Mouse (Mus musculus) hindbrain, embryonic 13.5 days (tissue): ENCODE measurements around the gene Afap1l2. TPM values are rescaled to one million over a fixed set of nuclear protein-coding genes. Genes with fewer than 3 reads are reported as not detected.

ENCODE experiments used
- ATAC-seq: fragments of 200-750 bp; cut with Nextera tagmentation; 2 replicates; pipeline ENCODE4 v1.8.0; 2017; ENCODE audit warnings: moderate TSS enrichment; ENCODE audit not compliant: low FRiP score
- H3K27ac ChIP-seq: fragments of 300-500 bp; sonication (generic); 2 replicates; pipeline ENCODE4 v1.5.1; 2015; ENCODE audit warnings: inconsistent platforms, mild to moderate bottlenecking, moderate library complexity
- H3K27me3 ChIP-seq: fragments of 300-500 bp; sonication (generic); 2 replicates; pipeline ENCODE4 v1.6.1; 2015; ENCODE audit warnings: mild to moderate bottlenecking, inconsistent platforms
- H3K36me3 ChIP-seq: fragments of 300-500 bp; sonication (generic); 2 replicates; pipeline ENCODE4 v1.6.1; 2015; ENCODE audit warnings: mild to moderate bottlenecking, inconsistent platforms
- H3K4me1 ChIP-seq: fragments of 300-500 bp; sonication (generic); replicated peaks from 2 replicates; pipeline ENCODE4 v1.6.1; 2015; ENCODE audit warnings: inconsistent platforms
- H3K4me2 ChIP-seq: fragments of 300-500 bp; sonication (generic); 2 replicates; pipeline ENCODE4 v1.6.1; 2015; ENCODE audit warnings: inconsistent platforms, mild to moderate bottlenecking, moderate library complexity
- H3K4me3 ChIP-seq: fragments of 300-500 bp; sonication (generic); 2 replicates; pipeline ENCODE4 v1.5.1; 2015; ENCODE audit warnings: mild to moderate bottlenecking, inconsistent platforms
- H3K9ac ChIP-seq: fragments of 300-500 bp; sonication (generic); 2 replicates; pipeline ENCODE4 v1.6.1; 2015; ENCODE audit warnings: mild to moderate bottlenecking, inconsistent platforms
- H3K9me3 ChIP-seq: fragments of 300-500 bp; sonication (generic); 2 replicates; pipeline ENCODE4 v1.6.1; 2016; ENCODE audit warnings: inconsistent platforms
- WGBS: fragments of 180-500 bp; shearing (Covaris S2); methylation state at CpG from one replicate; pipeline ENCODE4 v1.1.7; 2015; 5-methylcytosine and 5-hydroxymethylcytosine counted together
- polyA plus RNA-seq: library from polyadenylated mRNA; unstranded; fragments of >200 nt; fragmentation: Nextera tagmentation; extraction: Ambion mirVana; gene quantifications from 2 replicates; pipeline ENCODE4 v1.2.1, GENCODE M21; 2015

Gene Afap1l2
- polyA plus RNA-seq, 1 experiment from 2014 or later = 12.2 TPM

GRCm38 (mm10) chr19:57028327-57029179, 20.5 kb upstream of the Afap1l2 start:
- ATAC-seq = no peak
- 28% methylated on average over 8 of the region's 8 CpGs for WGBS
- Histone ChIP-seq H3K27me3 (no peaks in the 10 kb centered on the region), H3K27ac (no peak overlapping the region), H3K4me1 (peaks cover 8% of the 10 kb centered on the region), H3K4me3 (no peak overlapping the region), H3K36me3 (peaks cover 2% of the 10 kb centered on the region), H3K9ac (no peak overlapping the region), H3K9me3 (peaks cover 9% of the 10 kb centered on the region; the same call in 1 of the 2 replicates), H3K4me2 (no peak overlapping the region)

- H3K27ac ChIP-seq = no peak overlapping the region
- H3K4me1 ChIP-seq = peaks cover 8% of the 10 kb centered on the region
- H3K36me3 ChIP-seq = peaks cover 2% of the 10 kb centered on the region; the same call in 1 of the 2 replicates
- WGBS = 77% methylated on average over 4 of the region's 4 CpGs
- no peak for ATAC-seq
- H3K27me3 ChIP-seq = no peaks in the 10 kb centered on the region
- no peak overlapping the region for H3K9ac ChIP-seq
- no peak overlapping the region for H3K4me3 ChIP-seq
- peaks cover 9% of the 10 kb centered on the region; the same call in 1 of the 2 replicates for H3K9me3 ChIP-seq
- no peak overlapping the region for H3K4me2 ChIP-seq
Observed at GRCm38 (mm10) chr19:57026501-57026900, 18.5 kb upstream of the Afap1l2 start.

GRCm38 (mm10) chr19:57017785-57018179, 9.8 kb upstream of the Afap1l2 start:
- 81% methylated on average over 8 of the region's 8 CpGs for WGBS
- Histone ChIP-seq H3K9me3 (no peaks in the 10 kb centered on the region), H3K27ac (no peak overlapping the region), H3K4me2 (no peak overlapping the region), H3K27me3 (no peaks in the 10 kb centered on the region), H3K4me3 (no peak overlapping the region), H3K4me1 (0 out of 2 replicates have a peak, but pooled peaks cover 9% of the 10 kb centered on the region), H3K9ac (no peak overlapping the region), H3K36me3 (no peaks in the 10 kb centered on the region)
- no peak for ATAC-seq

GRCm38 (mm10) chr19:57016995-57017784, 9.2 kb upstream of the Afap1l2 start:
- Histone ChIP-seq H3K4me1 (0 out of 2 replicates have a peak, but pooled peaks cover 9% of the 10 kb centered on the region), H3K36me3 (no peaks in the 10 kb centered on the region), H3K9ac (no peak overlapping the region), H3K9me3 (no peaks in the 10 kb centered on the region), H3K27ac (no peak overlapping the region), H3K27me3 (no peaks in the 10 kb centered on the region), H3K4me3 (no peak overlapping the region), H3K4me2 (no peak overlapping the region)
- WGBS = 54% methylated on average over 15 of the region's 15 CpGs
- ATAC-seq = no peak

GRCm38 (mm10) chr19:57014808-57015207, 6.8 kb upstream of the Afap1l2 start:
- H3K27me3 ChIP-seq = peaks cover 12% of the 10 kb centered on the region
- no peak overlapping the region for H3K4me2 ChIP-seq
- no peak for ATAC-seq
- no peaks in the 10 kb centered on the region for H3K9me3 ChIP-seq
- H3K27ac ChIP-seq = no peak overlapping the region
- H3K4me3 ChIP-seq = no peak overlapping the region
- no peak overlapping the region for H3K9ac ChIP-seq
- WGBS = 92% methylated on average over 3 of the region's 3 CpGs
- peaks cover 13% of the 10 kb centered on the region; the same call in 1 of the 2 replicates for H3K4me1 ChIP-seq
- H3K36me3 ChIP-seq = no peaks in the 10 kb centered on the region

GRCm38 (mm10) chr19:57013271-57013677, 5.2 kb upstream of the Afap1l2 start:
- H3K27me3 ChIP-seq = peaks cover 27% of the 10 kb centered on the region
- H3K4me3 ChIP-seq = no peak overlapping the region
- H3K4me1 ChIP-seq = peaks cover 19% of the 10 kb centered on the region
- no peaks in the 10 kb centered on the region for H3K36me3 ChIP-seq
- 46% methylated on average over 6 of the region's 6 CpGs for WGBS
- H3K9me3 ChIP-seq = no peaks in the 10 kb centered on the region
- H3K27ac ChIP-seq = no peak overlapping the region
- H3K4me2 ChIP-seq = no peak overlapping the region
- ATAC-seq = no peak
- H3K9ac ChIP-seq = no peak overlapping the region

GRCm38 (mm10) chr19:57012068-57012467, 4.0 kb upstream of the Afap1l2 start:
- Histone ChIP-seq H3K4me2 (no peak overlapping the region), H3K27ac (no peak overlapping the region), H3K9ac (no peak overlapping the region), H3K4me1 (peaks cover 30% of the 10 kb centered on the region), H3K27me3 (peaks cover 39% of the 10 kb centered on the region), H3K9me3 (no peaks in the 10 kb centered on the region), H3K36me3 (no peaks in the 10 kb centered on the region), H3K4me3 (no peak overlapping the region)
- no peak for ATAC-seq
- 83% methylated on average over 3 of the region's 3 CpGs for WGBS

GRCm38 (mm10) chr19:57010064-57010463, 2.0 kb upstream of the Afap1l2 start:
- Histone ChIP-seq H3K4me3 (no peak overlapping the region), H3K9ac (no peak overlapping the region), H3K36me3 (no peaks in the 10 kb centered on the region), H3K9me3 (no peaks in the 10 kb centered on the region), H3K4me1 (peaks cover 25% of the 10 kb centered on the region), H3K4me2 (no peak overlapping the region), H3K27me3 (peaks cover 54% of the 10 kb centered on the region), H3K27ac (no peak overlapping the region)
- 31% methylated on average over 4 of the region's 4 CpGs for WGBS
- ATAC-seq = no peak

- ATAC-seq = no peak
Observed at GRCm38 (mm10) chr19:57009653-57010052, 1.6 kb upstream of the Afap1l2 start.

GRCm38 (mm10) chr19:57007291-57007690, 737 bp downstream of the Afap1l2 start:
- no peak for ATAC-seq
- H3K4me2 ChIP-seq = peak overlapping the region; percentile 84
- H3K9me3 ChIP-seq = no peaks in the 10 kb centered on the region
- no peaks in the 10 kb centered on the region for H3K36me3 ChIP-seq
- H3K4me3 ChIP-seq = peak overlapping the region; percentile 48
- peak overlapping the region; percentile 74 for H3K9ac ChIP-seq
- WGBS = 62% methylated on average over 16 of the region's 16 CpGs
- peaks cover 31% of the 10 kb centered on the region for H3K4me1 ChIP-seq
- H3K27me3 ChIP-seq = peaks cover 54% of the 10 kb centered on the region
- H3K27ac ChIP-seq = no peak overlapping the region

More at GRCm38 (mm10) chr19:57009653-57010052, 1.6 kb upstream of the Afap1l2 start:
- Histone ChIP-seq H3K27ac (no peak overlapping the region), H3K9ac (no peak overlapping the region), H3K9me3 (no peaks in the 10 kb centered on the region), H3K4me2 (no peak overlapping the region), H3K27me3 (peaks cover 54% of the 10 kb centered on the region), H3K36me3 (no peaks in the 10 kb centered on the region), H3K4me1 (peaks cover 25% of the 10 kb centered on the region), H3K4me3 (no peak overlapping the region)
- 29% methylated on average over 4 of the region's 4 CpGs for WGBS

- Histone ChIP-seq H3K27me3 (peaks cover 54% of the 10 kb centered on the region), H3K9me3 (no peaks in the 10 kb centered on the region), H3K27ac (no peak overlapping the region), H3K4me1 (peaks cover 31% of the 10 kb centered on the region), H3K9ac (peak overlapping the region; percentile 74; the same call in 1 of the 2 replicates), H3K36me3 (no peaks in the 10 kb centered on the region), H3K4me2 (peak overlapping the region; percentile 84), H3K4me3 (peak overlapping the region; percentile 48)
- ATAC-seq = no peak
- 58% methylated on average over 13 of the region's 13 CpGs for WGBS
Observed at GRCm38 (mm10) chr19:57006841-57007240, 1.2 kb downstream of the Afap1l2 start.

- Histone ChIP-seq H3K4me3 (no peak overlapping the region), H3K36me3 (no peaks in the 10 kb centered on the region), H3K9ac (no peak overlapping the region), H3K4me1 (peaks cover 34% of the 10 kb centered on the region), H3K27me3 (peaks cover 44% of the 10 kb centered on the region), H3K27ac (no peak overlapping the region), H3K4me2 (no peak overlapping the region), H3K9me3 (no peaks in the 10 kb centered on the region)
- WGBS = 89% methylated on average over 4 of the region's 4 CpGs
- ATAC-seq = no peak
Observed at GRCm38 (mm10) chr19:57005062-57005461, 3.0 kb downstream of the Afap1l2 start.
